In genomic region chr6:115727108-115727507, GRCm38 (mm10) we compare ENCODE assay signal across 7 mouse cellular contexts. TPM values are rescaled to one million over a fixed set of nuclear protein-coding genes. Genes with fewer than 3 reads are reported as not detected.
DNase-seq lines count a peak whose midpoint lies in the region.

No protein-coding gene starts in this region.

- DNase-seq in layer of hippocampus, adult 11-12 months (ENCODE audit: low spot score): peak; percentile 33
- DNase-seq in layer of hippocampus, postnatal 14 days (ENCODE audit: low spot score in 2 of 2): no peak
- peak; percentile 26 for DNase-seq in MN1 (ENCODE audit: low spot score)
- DNase-seq in c-Kit-positive CD71-positive TER-119-negative erythroid progenitor cells, embryonic 14.5 days (ENCODE audit: low read depth): peak; percentile 53
- peak; percentile 81 for DNase-seq in induced T-regulatory cell, adult 2 months (ENCODE audit: low read depth)
- DNase-seq in lung, adult 18-20 months: peak; percentile 42 to 53
- DNase-seq in spleen, postnatal 10 days (ENCODE audit: low spot score in 2 of 2): peak; percentile 48 to 75

RNA-seq across cellular contexts. Expression of gene Tmem40, which starts 35.1 kb away (rescaled TPM):
- total RNA-seq in layer of hippocampus, postnatal 14 days (2021): 1 to 10 TPM in 1 of 2 experiments, under 1 TPM in 1; 0.88 to 1.2 TPM

RNA-seq across cellular contexts. Expression of gene Cand2, which starts 47.2 kb away (rescaled TPM):
- 1 to 10 TPM; 4.5 to 5.1 TPM for total RNA-seq in layer of hippocampus, postnatal 14 days (2021)

RNA-seq across cellular contexts. Expression of gene Raf1, which starts 50.7 kb away (rescaled TPM):
- total RNA-seq in layer of hippocampus, postnatal 14 days (2021): 100 to 1,000 TPM; 102 TPM

Comparison
In these comparisons a context has a peak if more than half of its experiments do, and no peak if none do; other contexts are left out.
1. DNase-seq: peak in layer of hippocampus, adult 11-12 months (single experiment), MN1 (single experiment), c-Kit-positive CD71-positive TER-119-negative erythroid progenitor cells, embryonic 14.5 days (single experiment), induced T-regulatory cell, adult 2 months (single experiment), lung, adult 18-20 months (2 of 2) and spleen, postnatal 10 days (2 of 2); none in layer of hippocampus, postnatal 14 days (0 of 2).